Mouse (Mus musculus) megakaryocyte, embryonic 14.5 days (primary cell): ENCODE results near the gene Fpr3.

ENCODE experiments used
- FLI1 ChIP-seq: IDR thresholded peaks from 2 replicates; pipeline ENCODE4 v1.6.1; 2012; ENCODE audit warnings: low read length, inconsistent platforms, mixed read lengths
- GATA1 ChIP-seq: IDR thresholded peaks from 3 replicates; pipeline ENCODE4 v1.6.1; 2012; ENCODE audit warnings: mixed read lengths, low read length, inconsistent platforms, borderline replicate concordance

DNA sequence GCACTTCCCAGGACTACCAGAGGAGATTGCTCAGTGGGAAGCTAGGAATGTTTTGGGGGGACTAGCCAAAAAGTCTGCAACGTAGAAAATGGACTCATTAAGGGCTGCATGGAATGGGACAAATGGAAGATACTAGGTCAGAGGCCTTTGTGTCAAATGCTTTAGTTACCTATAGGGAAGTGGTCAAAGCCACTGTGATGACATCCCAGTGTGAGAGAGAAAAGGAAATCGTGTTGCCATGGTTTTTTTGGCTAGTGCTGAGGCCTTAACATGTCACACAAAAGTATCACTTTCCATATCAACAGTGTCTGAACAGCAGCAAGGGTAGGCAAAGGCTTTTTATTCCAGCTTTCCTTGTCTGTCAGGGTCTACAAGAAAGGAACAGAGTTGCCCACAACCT is 22.5 kb upstream of the Fpr3 start:
- TF ChIP-seq GATA1 (no peak), FLI1 (no peak)
